Mouse (Mus musculus) heart, postnatal 25 days (tissue): ENCODE measurements around the gene Senp5. TPM values are rescaled to one million over a fixed set of nuclear protein-coding genes. Genes with fewer than 3 reads are reported as not detected.
"Not testable (repeated sequence)": the region's sequence is repeated elsewhere in the genome, so short reads cannot be mapped to it uniquely, and the experiment has no call there.

Experiments used
- DNase-seq: peaks from one replicate; pipeline ENCODE4 v3.0.0; 2022; ENCODE audit warnings: low spot score
- intact Hi-C: fragments of 180-260 bp; cut with DNase I; formaldehyde crosslinking; loops from one replicate; pipeline ENCODE4 v1.15.1; 2025
- total RNA-seq, 2 experiments: library from RNA; stranded (reverse); gene quantifications; 2 replicates each; pipeline ENCODE4 v1.2.3; 2021

Gene Senp5
- total RNA-seq: 10 to 100 TPM; 11.9 to 13.3 TPM

- intact Hi-C loops: loop anchor here (1.0 to 5.0 kb wide), 2 partner anchors 54 to 75 kb away; partner anchors contain the start of genes 0610012G03Rik, Ncbp2 and Pak2
- peak; percentile 84 for DNase-seq
Measured at GRCm38 (mm10) chr16:32002509-32003477, at the start of gene Senp5. Senp5 (minus strand) TSS chr16:32003287.

- intact Hi-C loops: loop anchor here (5.0 kb wide), 1 partner anchor 35 kb away; the partner anchor contains the start of gene Pak2
- DNase-seq: no peak
Measured at GRCm38 (mm10) chr16:32042367-32042766, 39.3 kb upstream of the Senp5 start.

- no peak for DNase-seq
- intact Hi-C loops: no loop called here
Measured at GRCm38 (mm10) chr16:32019678-32020077, 16.6 kb upstream of the Senp5 start.

DNA sequence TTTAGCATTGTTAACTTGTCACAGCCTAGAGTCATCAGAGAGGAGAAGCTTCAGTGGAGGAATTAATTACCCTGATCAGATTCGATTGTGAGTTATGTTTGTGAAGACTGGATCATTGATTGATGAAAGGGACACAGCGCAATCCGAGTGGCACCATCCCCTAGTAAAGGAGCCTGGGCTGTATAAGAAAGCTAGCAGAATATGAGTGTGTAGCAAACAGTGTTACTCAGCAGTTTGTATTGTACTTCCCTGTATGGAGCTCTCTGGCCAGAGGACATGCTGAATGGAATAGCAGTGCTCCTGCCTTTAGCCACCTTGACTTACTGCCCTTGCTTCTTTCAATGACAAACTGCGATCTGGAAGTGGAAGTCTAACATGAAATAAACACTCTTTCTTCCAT is 7.2 kb upstream of the Senp5 start:
- intact Hi-C loops: no loop called here
- DNase-seq: no peak

GRCm38 (mm10) chr16:32009913-32010312 is 6.8 kb upstream of the Senp5 start:
- intact Hi-C loops: no loop called here
- DNase-seq: no peak

GRCm38 (mm10) chr16:32008529-32009293 is 5.6 kb upstream of the Senp5 start:
- intact Hi-C loops: no loop called here
- no peak for DNase-seq

- DNase-seq: no peak
- intact Hi-C loops: loop anchor here (5.0 kb wide), 1 partner anchor 73 kb away; the partner anchor contains the start of gene Pak2
Measured at GRCm38 (mm10) chr16:32004731-32005130, 1.6 kb upstream of the Senp5 start.

DNA sequence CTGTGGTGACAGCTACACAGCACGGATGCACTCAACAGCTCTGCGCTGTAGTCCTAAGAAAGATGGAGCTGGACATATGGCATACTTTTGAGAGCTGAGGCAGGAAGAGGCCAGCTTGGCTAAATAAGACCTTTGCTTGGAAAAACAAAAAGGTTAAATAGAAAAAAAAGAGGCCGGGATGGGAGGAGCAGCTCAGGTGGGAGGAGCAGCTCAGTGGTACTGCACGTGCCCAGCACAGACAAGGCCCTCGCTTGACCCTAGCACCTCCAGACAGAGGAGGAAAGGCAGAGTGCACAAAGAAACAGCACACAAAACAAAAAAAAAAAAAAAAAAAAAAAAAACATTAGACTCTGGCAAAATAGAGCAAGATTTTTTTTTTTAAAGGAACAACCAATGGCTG is 6.7 kb downstream of the Senp5 start:
- DNase-seq: no peak
- intact Hi-C loops: no loop called here

DNA sequence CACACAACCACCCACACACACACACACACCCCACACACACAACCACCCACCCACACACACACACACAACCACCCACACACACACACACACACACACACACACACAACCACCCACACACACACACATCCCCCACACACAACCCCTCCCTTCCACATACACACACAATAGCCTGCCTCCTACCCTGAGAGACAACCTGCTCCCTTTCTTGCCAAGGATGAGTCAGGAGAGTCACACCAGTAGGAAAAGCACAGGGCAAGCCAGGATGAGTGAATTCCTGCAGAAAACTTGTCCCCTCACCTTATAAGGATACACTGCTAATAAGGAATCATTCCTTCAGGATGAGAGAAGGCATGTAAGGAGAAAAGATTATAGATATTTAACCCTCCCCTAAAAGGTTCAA is 9.1 kb downstream of the Senp5 start:
- DNase-seq: no peak
- intact Hi-C loops: no loop called here

DNA sequence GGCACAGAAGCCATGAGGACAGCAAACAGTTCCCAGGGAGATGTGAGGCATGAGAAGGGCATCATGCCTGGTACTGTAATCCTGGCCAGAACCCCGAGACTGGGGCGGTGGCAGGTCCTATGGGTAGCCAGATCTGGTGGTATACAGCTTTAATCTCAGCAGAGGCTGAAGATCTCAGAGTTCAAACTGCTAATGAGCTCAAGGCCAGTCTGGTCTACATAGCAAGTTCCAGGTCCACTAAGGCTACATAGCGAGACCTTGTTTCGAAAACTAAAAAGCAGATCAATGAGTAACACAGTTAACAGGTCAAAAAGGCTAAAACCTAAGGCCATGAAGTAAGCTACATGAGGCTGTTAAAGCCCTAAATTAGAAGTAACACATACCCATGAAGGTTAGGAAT is 9.9 kb downstream of the Senp5 start:
- intact Hi-C loops: no loop called here
- no peak for DNase-seq

GRCm38 (mm10) chr16:31992039-31992438 is 11.0 kb downstream of the Senp5 start:
- DNase-seq: no peak
- intact Hi-C loops: no loop called here

- DNase-seq: no peak
- intact Hi-C loops: no loop called here
Measured at GRCm38 (mm10) chr16:31980946-31981345, 22.1 kb downstream of the Senp5 start.

GRCm38 (mm10) chr16:31979501-31979900 is 23.6 kb downstream of the Senp5 start:
- no peak for DNase-seq
- intact Hi-C loops: no loop called here

DNA sequence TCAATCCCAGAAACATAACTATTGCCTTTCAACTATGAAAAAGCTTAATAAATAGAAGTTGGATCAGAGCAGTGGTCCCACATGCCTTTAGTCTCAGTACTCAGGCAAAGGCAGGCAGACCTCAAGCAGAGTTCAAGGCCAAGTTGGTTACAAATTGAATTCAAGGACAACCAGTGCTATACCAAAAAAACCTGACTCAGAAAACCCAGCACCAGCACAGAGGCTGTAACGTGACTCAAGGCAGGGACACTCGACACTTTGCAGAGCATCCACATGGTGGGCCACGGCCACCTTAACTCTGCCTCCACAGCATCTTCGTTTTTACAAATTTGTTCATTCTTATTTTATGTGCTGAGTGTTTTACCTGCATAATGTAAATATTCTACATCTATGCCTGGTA is 27.8 kb downstream of the Senp5 start:
- intact Hi-C loops: no loop called here
- no peak for DNase-seq

- DNase-seq: no peak
- intact Hi-C loops: no loop called here
Measured at GRCm38 (mm10) chr16:31963224-31963623, 39.9 kb downstream of the Senp5 start.

DNA sequence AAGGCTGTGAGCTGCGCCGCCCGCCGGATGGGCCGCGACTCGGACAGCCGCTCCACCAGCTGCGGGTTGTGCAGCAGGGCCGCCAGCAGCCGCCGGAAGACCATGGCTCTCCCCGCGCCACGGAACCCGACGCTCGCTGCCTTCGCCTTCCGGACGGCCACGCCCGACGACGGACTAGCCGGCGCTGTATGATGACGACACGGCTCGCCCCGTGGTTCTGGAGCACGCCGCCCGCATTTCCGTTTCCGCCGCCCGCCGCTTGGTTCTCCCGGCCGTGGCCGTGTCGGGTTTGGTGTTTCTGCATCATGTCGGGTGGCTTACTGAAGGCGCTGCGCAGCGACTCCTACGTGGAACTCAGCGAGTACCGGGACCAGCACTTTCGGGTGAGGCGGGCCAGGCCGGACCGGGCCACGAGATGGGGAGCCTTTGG is 54.7 kb downstream of the Senp5 start, which contains the start of the genes 0610012G03Rik and Ncbp2:
Gene 0610012G03Rik, minus strand, starts transcription at position 150 of the 430 bp plus-strand sequence.
Gene Ncbp2, plus strand, starts transcription at position 169 of the 430 bp plus-strand sequence.
- peak; percentile 88 for DNase-seq
- intact Hi-C loops: loop anchor here (1.0 to 5.0 kb wide), 2 partner anchors 55 to 299 kb away; partner anchors contain the start of genes Fbxo45, Senp5 and Wdr53

DNA sequence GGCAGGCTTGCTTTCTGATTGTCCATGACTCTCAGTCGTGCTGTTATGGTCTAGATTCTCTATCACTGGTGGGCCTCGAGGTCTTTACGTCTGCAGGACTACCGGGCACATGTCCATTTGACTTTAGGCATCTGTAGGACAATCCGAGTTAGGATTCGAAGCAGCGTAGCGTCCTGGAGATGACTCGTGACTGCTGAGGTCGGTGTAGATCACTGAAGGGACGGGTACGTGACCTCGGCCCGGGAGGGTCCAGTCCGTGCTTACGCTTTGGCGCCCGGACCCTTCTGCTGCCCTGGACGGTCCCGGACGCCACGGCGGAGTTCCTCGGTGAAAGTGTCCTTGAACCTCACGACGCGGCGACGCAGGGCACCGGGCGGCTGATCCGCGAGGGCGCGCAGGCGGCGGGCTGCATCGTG is 55.2 kb downstream of the Senp5 start:
- DNase-seq: no peak
- intact Hi-C loops: loop anchor here (1.0 to 5.0 kb wide), 2 partner anchors 55 to 299 kb away; partner anchors contain the start of genes Fbxo45, Senp5 and Wdr53

DNA sequence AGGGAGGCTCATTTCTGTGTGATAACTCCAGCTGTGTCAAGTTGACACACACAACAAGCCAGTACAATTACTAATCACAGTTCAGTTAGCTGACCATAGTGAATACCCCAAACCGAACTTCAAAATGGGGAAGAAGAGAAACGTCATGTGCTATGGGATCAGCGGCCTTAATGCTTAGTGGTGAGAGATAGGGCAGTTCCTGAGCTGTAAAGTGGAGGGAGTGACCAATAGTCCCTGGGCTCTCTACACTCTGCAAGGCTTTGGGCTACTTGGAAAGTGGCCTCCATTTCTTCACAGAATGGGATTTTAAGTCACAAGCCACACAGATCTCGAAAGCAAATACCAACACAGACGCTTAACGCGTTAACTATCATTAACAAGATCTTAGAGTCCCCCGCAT is 55.8 kb downstream of the Senp5 start:
- DNase-seq: no peak
- intact Hi-C loops: loop anchor here (5.0 kb wide), 1 partner anchor 300 kb away; the partner anchor contains the start of genes Fbxo45 and Wdr53

DNA sequence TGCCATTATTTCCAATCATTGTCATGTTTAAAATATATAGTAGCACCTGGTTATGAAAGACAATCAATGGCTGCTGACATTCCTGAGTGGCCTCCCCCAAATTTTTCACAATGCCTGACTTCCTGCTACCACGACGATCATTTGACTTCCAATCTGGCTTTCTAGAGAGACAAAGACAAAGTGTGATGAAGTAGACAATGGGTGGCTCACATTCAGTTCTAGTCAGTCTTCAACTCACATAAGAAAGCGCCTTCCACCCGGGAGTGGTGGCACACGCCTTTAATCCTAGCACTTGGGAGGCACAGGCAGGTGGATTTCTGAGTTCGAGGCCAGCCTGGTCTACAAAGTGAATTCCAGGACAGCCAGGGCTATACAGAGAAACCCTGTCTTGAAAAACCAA is 57.1 kb downstream of the Senp5 start:
- DNase-seq: not testable (repeated sequence)
- intact Hi-C loops: loop anchor here (5.0 kb wide), 1 partner anchor 301 kb away; the partner anchor contains the start of genes Fbxo45 and Wdr53

DNA sequence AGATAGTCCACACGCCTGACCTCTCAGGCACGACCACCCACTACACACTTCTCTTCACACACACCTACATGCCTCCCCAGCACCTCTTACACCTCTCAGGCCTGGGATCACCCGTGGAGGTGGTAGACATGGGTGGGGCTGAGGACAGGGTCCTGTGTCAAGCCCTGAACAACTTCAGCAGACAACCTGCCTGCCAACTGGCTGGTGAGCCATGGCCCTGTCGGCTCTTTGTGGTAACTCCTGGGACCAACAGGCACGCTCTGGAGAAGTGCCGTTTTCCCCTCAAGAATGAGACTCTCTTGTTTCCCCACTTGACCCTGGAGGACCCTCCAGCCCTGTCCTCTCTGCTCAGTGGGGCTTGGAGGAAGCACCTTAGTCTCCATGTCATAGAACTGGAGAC is 57.7 kb downstream of the Senp5 start:
- intact Hi-C loops: loop anchor here (5.0 kb wide), 1 partner anchor 302 kb away; the partner anchor contains the start of genes Fbxo45 and Wdr53

More for the DNA sequence above, 57.7 kb downstream of the Senp5 start:
- no peak for DNase-seq
